Mouse (Mus musculus): ENCODE data around the gene Olfr689.
"Not testable (repeated sequence)": the region's sequence is repeated elsewhere in the genome, so short reads cannot be mapped to it uniquely, and the experiment has no call there.

Gene Olfr689

GRCm38 (mm10) chr7:105310865-105311264 lies at the start of gene Olfr689:
Gene Olfr689 (plus strand): TSS chr7:105311165.
- DNase-seq (ENCODE audit: low read depth, low spot score), result no peak

- DNase-seq (ENCODE audit: low read depth, low spot score), result no peak
Observed at GRCm38 (mm10) chr7:105272426-105272825, 38.5 kb upstream of the Olfr689 start.

GRCm38 (mm10) chr7:105287795-105288194 lies 23.2 kb upstream of the Olfr689 start, which contains the start of gene Olfr688:
Gene Olfr688 (plus strand): TSS chr7:105288095.
- DNase-seq (ENCODE audit: low read depth, low spot score), result no peak

GRCm38 (mm10) chr7:105290051-105290450 lies 20.9 kb upstream of the Olfr689 start:
- no peak for DNase-seq (ENCODE audit: low read depth, low spot score)

GRCm38 (mm10) chr7:105325302-105325701 lies 14.3 kb downstream of the Olfr689 start:
- DNase-seq (ENCODE audit: low read depth, low spot score), result no peak

- DNase-seq (ENCODE audit: low read depth, low spot score), result no peak
Observed at GRCm38 (mm10) chr7:105334004-105334403, 23.0 kb downstream of the Olfr689 start, which contains the start of gene Olfr690. Gene Olfr690 (minus strand): TSS chr7:105334104.

DNA sequence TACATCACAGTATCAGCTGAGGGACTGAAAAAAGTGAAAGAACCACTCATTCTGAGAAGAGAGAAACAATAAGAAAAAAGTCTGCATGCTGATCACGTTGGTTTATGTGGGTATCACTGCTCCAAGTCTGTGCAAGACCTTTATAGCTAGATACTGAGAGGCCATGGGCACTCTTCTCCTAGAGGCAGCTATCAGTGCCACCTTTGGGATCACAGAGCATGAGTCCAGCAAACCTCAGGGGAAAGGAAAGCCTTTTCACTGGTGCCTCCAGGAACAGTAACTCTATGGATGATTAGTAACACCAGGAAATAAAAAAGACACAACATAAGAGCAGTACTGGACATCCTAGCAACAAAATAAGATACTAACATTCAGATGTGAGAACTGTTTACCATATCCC lies 31.2 kb downstream of the Olfr689 start, which contains the start of gene Olfr691:
Gene Olfr691, minus strand, starts transcription at position 101 of the 400 bp plus-strand sequence.
- DNase-seq (ENCODE audit: low read depth, low spot score), result no peak

- DNase-seq (ENCODE audit: low read depth, low spot score), result no peak
Observed at GRCm38 (mm10) chr7:105342752-105343151, 31.8 kb downstream of the Olfr689 start.

DNA sequence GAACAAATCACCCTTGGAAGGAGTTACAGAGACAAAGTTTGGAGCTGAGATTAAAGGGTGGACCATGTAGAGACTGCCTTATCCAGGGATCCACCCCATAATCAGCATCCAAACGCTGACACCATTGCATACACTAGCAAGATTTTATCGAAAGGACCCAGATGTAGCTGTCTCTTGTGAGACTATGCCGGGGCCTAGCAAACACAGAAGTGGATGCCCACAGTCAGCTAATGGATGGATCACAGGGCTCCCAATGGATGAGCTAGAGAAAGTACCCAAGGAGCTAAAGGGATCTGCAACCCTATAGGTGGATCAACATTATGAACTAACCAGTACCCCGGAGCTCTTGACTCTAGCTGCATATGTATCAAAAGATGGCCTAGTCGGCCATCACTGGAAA lies 45.1 kb downstream of the Olfr689 start:
- not testable (repeated sequence) for DNase-seq (ENCODE audit: low read depth, low spot score)

GRCm38 (mm10) chr7:105356487-105356886 lies 45.5 kb downstream of the Olfr689 start:
- not testable (repeated sequence) for DNase-seq (ENCODE audit: low read depth, low spot score)

GRCm38 (mm10) chr7:105361713-105362112 lies 50.7 kb downstream of the Olfr689 start:
- DNase-seq (ENCODE audit: low read depth, low spot score), result no peak

- DNase-seq (ENCODE audit: low read depth, low spot score), result no peak
Observed at GRCm38 (mm10) chr7:105367268-105367667, 56.3 kb downstream of the Olfr689 start.

DNA sequence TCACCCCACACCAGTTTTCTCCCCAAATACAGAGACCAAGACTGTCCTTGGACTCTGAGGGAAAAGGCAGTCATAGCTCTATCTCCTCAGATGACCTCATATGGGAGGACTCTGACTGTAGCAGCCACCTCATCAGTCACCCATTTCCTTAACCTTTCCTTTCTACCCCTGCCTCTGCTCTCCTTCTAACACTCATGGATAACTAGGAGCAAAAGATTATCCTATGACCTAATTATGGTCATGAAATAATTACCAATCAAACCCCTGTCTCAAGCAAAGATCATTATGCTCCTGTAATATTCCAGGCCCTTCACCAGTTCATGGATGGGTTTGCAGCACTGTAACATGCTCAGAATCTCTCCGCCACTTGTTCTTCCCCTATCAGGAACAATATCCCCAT lies 57.0 kb downstream of the Olfr689 start, which contains the start of gene Olfr692:
Gene Olfr692, plus strand, starts transcription at position 301 of the 400 bp plus-strand sequence.
- DNase-seq (ENCODE audit: low read depth, low spot score), result no peak

GRCm38 (mm10) chr7:105368521-105368920 lies 57.6 kb downstream of the Olfr689 start:
- no peak for DNase-seq (ENCODE audit: low read depth, low spot score)

Data from CD4-positive helper T cell, adult 2 months (primary cell).